Mouse (Mus musculus) G1E (cell line): ENCODE results near the gene Lman1l.

Source experiments
- CTCF ChIP-seq: IDR thresholded peaks from 2 replicates; pipeline ENCODE4 v1.5.1; 2012; ENCODE audit warnings: low read depth, low read length, inconsistent platforms, mixed read lengths
- GATA1 ChIP-seq: IDR thresholded peaks from 2 replicates; pipeline ENCODE4 v1.6.1; 2012; ENCODE audit warnings: borderline replicate concordance, low read length, inconsistent platforms, mixed read lengths
- POLR2AphosphoS5 ChIP-seq: IDR thresholded peaks from 2 replicates; pipeline ENCODE4 v1.6.1; 2012; ENCODE audit warnings: low read depth, low read length, inconsistent platforms; ENCODE audit not compliant: insufficient replicate concordance

GRCm38 (mm10) chr9:57638651-57639459, 18.3 kb upstream of the Lman1l start:
- no peak for TF ChIP-seq CTCF
- TF ChIP-seq GATA1 = no peak
- TF ChIP-seq POLR2AphosphoS5 = no peak
